Mouse (Mus musculus): ENCODE measurements around the gene Gm340. TPM values are rescaled to one million over a fixed set of nuclear protein-coding genes. Genes with fewer than 3 reads are reported as not detected.

Gene Gm340
- polyA plus RNA-seq, 1 experiment from 2014 or later = 2.7 TPM

- no peak for ATAC-seq
- H3K9me3 ChIP-seq (ENCODE audit: control insufficient read depth, low read length) = no peaks in the 10 kb centered on the region
- H3K36me3 ChIP-seq (ENCODE audit: control insufficient read depth, insufficient read depth) = peaks cover 15% of the 10 kb centered on the region
- no peak overlapping the region for H3K27ac ChIP-seq (ENCODE audit: low read length)
- H3K4me2 ChIP-seq (ENCODE audit: low read length) = no peak overlapping the region
- no peak overlapping the region for H3K4me3 ChIP-seq (replicated peaks; ENCODE audit: low read length)
- 90% methylated on average over 4 of the region's 4 CpGs for WGBS
- no peaks in the 10 kb centered on the region for H3K4me1 ChIP-seq (replicated peaks; ENCODE audit: control insufficient read depth, insufficient read depth, low read length)
- no peaks in the 10 kb centered on the region for H3K27me3 ChIP-seq (replicated peaks; ENCODE audit: control insufficient read depth, insufficient read depth, low read length)
- H3K9ac ChIP-seq (replicated peaks; ENCODE audit: low read depth, low read length) = no peak overlapping the region
Measured at GRCm38 (mm10) chr19:41579311-41579920, 2.8 kb upstream of the Gm340 start.

GRCm38 (mm10) chr19:41582918-41583514, 846 bp downstream of the Gm340 start:
- no peaks in the 10 kb centered on the region for H3K9me3 ChIP-seq (ENCODE audit: control insufficient read depth, low read length)
- H3K4me3 ChIP-seq (replicated peaks; ENCODE audit: low read length) = no peak overlapping the region
- no peak overlapping the region for H3K4me2 ChIP-seq (ENCODE audit: low read length)
- H3K27ac ChIP-seq (ENCODE audit: low read length) = no peak overlapping the region
- no peak for ATAC-seq
- no peak overlapping the region for H3K9ac ChIP-seq (replicated peaks; ENCODE audit: low read depth, low read length)
- H3K36me3 ChIP-seq (ENCODE audit: control insufficient read depth, insufficient read depth) = peaks cover 15% of the 10 kb centered on the region
- H3K4me1 ChIP-seq (replicated peaks; ENCODE audit: control insufficient read depth, insufficient read depth, low read length) = no peaks in the 10 kb centered on the region
- H3K27me3 ChIP-seq (replicated peaks; ENCODE audit: control insufficient read depth, insufficient read depth, low read length) = no peaks in the 10 kb centered on the region
- WGBS = 98% methylated on average over 5 of the region's 5 CpGs

GRCm38 (mm10) chr19:41586752-41587151, 4.6 kb downstream of the Gm340 start:
- no peaks in the 10 kb centered on the region for H3K4me1 ChIP-seq (replicated peaks; ENCODE audit: control insufficient read depth, insufficient read depth, low read length)
- H3K9ac ChIP-seq (replicated peaks; ENCODE audit: low read depth, low read length) = no peak overlapping the region
- peaks cover 14% of the 10 kb centered on the region for H3K36me3 ChIP-seq (ENCODE audit: control insufficient read depth, insufficient read depth)
- H3K4me2 ChIP-seq (ENCODE audit: low read length) = no peak overlapping the region
- WGBS = 92% methylated on average over 10 of the region's 10 CpGs
- no peak overlapping the region for H3K27ac ChIP-seq (ENCODE audit: low read length)
- ATAC-seq = no peak
- no peaks in the 10 kb centered on the region for H3K27me3 ChIP-seq (replicated peaks; ENCODE audit: control insufficient read depth, insufficient read depth, low read length)
- no peaks in the 10 kb centered on the region for H3K9me3 ChIP-seq (ENCODE audit: control insufficient read depth, low read length)
- H3K4me3 ChIP-seq (replicated peaks; ENCODE audit: low read length) = no peak overlapping the region

GRCm38 (mm10) chr19:41587431-41588222, 5.5 kb downstream of the Gm340 start:
- H3K9me3 ChIP-seq (ENCODE audit: control insufficient read depth, low read length) = no peaks in the 10 kb centered on the region
- no peak overlapping the region for H3K4me2 ChIP-seq (ENCODE audit: low read length)
- H3K27me3 ChIP-seq (replicated peaks; ENCODE audit: control insufficient read depth, insufficient read depth, low read length) = no peaks in the 10 kb centered on the region
- no peak overlapping the region for H3K4me3 ChIP-seq (replicated peaks; ENCODE audit: low read length)
- ATAC-seq = no peak
- 90% methylated on average over 20 of the region's 20 CpGs for whole genome bisulfite sequencing
- H3K36me3 ChIP-seq (ENCODE audit: control insufficient read depth, insufficient read depth) = peaks cover 8% of the 10 kb centered on the region
- no peak overlapping the region for H3K27ac ChIP-seq (ENCODE audit: low read length)
- no peaks in the 10 kb centered on the region for H3K4me1 ChIP-seq (replicated peaks; ENCODE audit: control insufficient read depth, insufficient read depth, low read length)
- no peak overlapping the region for H3K9ac ChIP-seq (replicated peaks; ENCODE audit: low read depth, low read length)

GRCm38 (mm10) chr19:41589026-41589425, 6.9 kb downstream of the Gm340 start:
- H3K4me2 ChIP-seq (ENCODE audit: low read length) = no peak overlapping the region
- 68% methylated on average over 7 of the region's 7 CpGs for WGBS
- peaks cover under 1% of the 10 kb centered on the region; the same call in 1 of the 2 replicates for H3K36me3 ChIP-seq (ENCODE audit: control insufficient read depth, insufficient read depth)
- H3K27ac ChIP-seq (ENCODE audit: low read length) = no peak overlapping the region
- H3K9me3 ChIP-seq (ENCODE audit: control insufficient read depth, low read length) = no peaks in the 10 kb centered on the region
- ATAC-seq = no peak
- no peak overlapping the region for H3K9ac ChIP-seq (replicated peaks; ENCODE audit: low read depth, low read length)
- no peaks in the 10 kb centered on the region for H3K4me1 ChIP-seq (replicated peaks; ENCODE audit: control insufficient read depth, insufficient read depth, low read length)
- no peaks in the 10 kb centered on the region for H3K27me3 ChIP-seq (replicated peaks; ENCODE audit: control insufficient read depth, insufficient read depth, low read length)
- no peak overlapping the region for H3K4me3 ChIP-seq (replicated peaks; ENCODE audit: low read length)

- 87% methylated on average over 8 of the region's 8 CpGs for WGBS
- H3K27me3 ChIP-seq (replicated peaks; ENCODE audit: control insufficient read depth, insufficient read depth, low read length) = no peaks in the 10 kb centered on the region
- H3K36me3 ChIP-seq (ENCODE audit: control insufficient read depth, insufficient read depth) = no peaks in the 10 kb centered on the region; the same call in 1 of the 2 replicates
- ATAC-seq = no peak
- H3K4me1 ChIP-seq (replicated peaks; ENCODE audit: control insufficient read depth, insufficient read depth, low read length) = no peaks in the 10 kb centered on the region
- H3K4me3 ChIP-seq (replicated peaks; ENCODE audit: low read length) = no peak overlapping the region
- no peak overlapping the region for H3K4me2 ChIP-seq (ENCODE audit: low read length)
- no peak overlapping the region for H3K9ac ChIP-seq (replicated peaks; ENCODE audit: low read depth, low read length)
- H3K9me3 ChIP-seq (ENCODE audit: control insufficient read depth, low read length) = no peaks in the 10 kb centered on the region
- H3K27ac ChIP-seq (ENCODE audit: low read length) = no peak overlapping the region
Measured at GRCm38 (mm10) chr19:41589681-41590080, 7.5 kb downstream of the Gm340 start.

- Histone ChIP-seq H3K36me3 (ENCODE audit: control insufficient read depth, insufficient read depth) (no peaks in the 10 kb centered on the region), H3K4me2 (ENCODE audit: low read length) (no peak overlapping the region), H3K27me3 (replicated peaks; ENCODE audit: control insufficient read depth, insufficient read depth, low read length) (no peaks in the 10 kb centered on the region), H3K27ac (ENCODE audit: low read length) (no peak overlapping the region), H3K4me3 (replicated peaks; ENCODE audit: low read length) (no peak overlapping the region), H3K4me1 (replicated peaks; ENCODE audit: control insufficient read depth, insufficient read depth, low read length) (no peaks in the 10 kb centered on the region), H3K9ac (replicated peaks; ENCODE audit: low read depth, low read length) (no peak overlapping the region), H3K9me3 (ENCODE audit: control insufficient read depth, low read length) (no peaks in the 10 kb centered on the region)
- 85% methylated on average over 12 of the region's 12 CpGs for WGBS
- ATAC-seq = no peak
Measured at GRCm38 (mm10) chr19:41591808-41592207, 9.6 kb downstream of the Gm340 start.

GRCm38 (mm10) chr19:41597170-41597894, 15.2 kb downstream of the Gm340 start:
- 0 out of 2 replicates have a peak, but pooled peaks cover 3% of the 10 kb centered on the region for H3K36me3 ChIP-seq (ENCODE audit: control insufficient read depth, insufficient read depth)
- H3K27ac ChIP-seq (ENCODE audit: low read length) = no peak overlapping the region
- no peaks in the 10 kb centered on the region for H3K27me3 ChIP-seq (replicated peaks; ENCODE audit: control insufficient read depth, insufficient read depth, low read length)
- H3K9me3 ChIP-seq (ENCODE audit: control insufficient read depth, low read length) = no peaks in the 10 kb centered on the region
- ATAC-seq = no peak
- H3K4me3 ChIP-seq (replicated peaks; ENCODE audit: low read length) = no peak overlapping the region
- H3K4me2 ChIP-seq (ENCODE audit: low read length) = no peak overlapping the region
- no peaks in the 10 kb centered on the region for H3K4me1 ChIP-seq (replicated peaks; ENCODE audit: control insufficient read depth, insufficient read depth, low read length)
- H3K9ac ChIP-seq (replicated peaks; ENCODE audit: low read depth, low read length) = no peak overlapping the region
- 85% methylated on average over 6 of the region's 6 CpGs for WGBS

GRCm38 (mm10) chr19:41600647-41601046, 18.5 kb downstream of the Gm340 start:
- H3K9me3 ChIP-seq (ENCODE audit: control insufficient read depth, low read length) = no peaks in the 10 kb centered on the region
- no peak overlapping the region for H3K9ac ChIP-seq (replicated peaks; ENCODE audit: low read depth, low read length)
- H3K27me3 ChIP-seq (replicated peaks; ENCODE audit: control insufficient read depth, insufficient read depth, low read length) = no peaks in the 10 kb centered on the region
- no peak overlapping the region for H3K4me3 ChIP-seq (replicated peaks; ENCODE audit: low read length)
- no peak overlapping the region for H3K4me2 ChIP-seq (ENCODE audit: low read length)
- H3K27ac ChIP-seq (ENCODE audit: low read length) = no peak overlapping the region
- ATAC-seq = no peak
- 0 out of 2 replicates have a peak, but pooled peaks cover 3% of the 10 kb centered on the region for H3K36me3 ChIP-seq (ENCODE audit: control insufficient read depth, insufficient read depth)
- no peaks in the 10 kb centered on the region for H3K4me1 ChIP-seq (replicated peaks; ENCODE audit: control insufficient read depth, insufficient read depth, low read length)
- 40% methylated on average over 11 of the region's 11 CpGs for WGBS

Data from forebrain, embryonic 16.5 days (tissue).